Mouse (Mus musculus): ENCODE measurements around the gene Hrh3. TPM values are rescaled to one million over a fixed set of nuclear protein-coding genes. Genes with fewer than 3 reads are reported as not detected.

Gene Hrh3
- polyA plus RNA-seq, 1 experiment from 2014 or later: not detected

- WGBS: 22% methylated on average over 8 of the region's 8 CpGs
- peaks cover 54% of the 10 kb centered on the region for H3K27me3 ChIP-seq
- peaks cover 25% of the 10 kb centered on the region for H3K4me1 ChIP-seq (replicated peaks)
- no peaks in the 10 kb centered on the region for H3K36me3 ChIP-seq
- no peak overlapping the region for H3K9ac ChIP-seq
- H3K4me2 ChIP-seq: no peak overlapping the region
- H3K4me3 ChIP-seq: no peak overlapping the region
- no peak for ATAC-seq (replicated peaks; ENCODE audit: insufficient number of reproducible peaks, insufficient read depth, low FRiP score, low read depth)
- H3K9me3 ChIP-seq (replicated peaks): no peaks in the 10 kb centered on the region
- H3K27ac ChIP-seq: no peak overlapping the region
These were observed 1.3 kb upstream of the Hrh3 start for GRCm38 (mm10) chr2:180105441-180106190.

GRCm38 (mm10) chr2:180104659-180105377 lies 530 bp upstream of the Hrh3 start:
- H3K27ac ChIP-seq: no peak overlapping the region
- WGBS: 11% methylated on average over 24 of the region's 24 CpGs
- H3K4me2 ChIP-seq: peak overlapping the region; percentile 99
- H3K36me3 ChIP-seq: no peaks in the 10 kb centered on the region
- H3K27me3 ChIP-seq: peaks cover 62% of the 10 kb centered on the region
- H3K9me3 ChIP-seq (replicated peaks): no peaks in the 10 kb centered on the region
- ATAC-seq (replicated peaks; ENCODE audit: insufficient number of reproducible peaks, insufficient read depth, low FRiP score, low read depth): no peak
- H3K9ac ChIP-seq: no peak overlapping the region
- H3K4me3 ChIP-seq: peak overlapping the region; percentile 60
- H3K4me1 ChIP-seq (replicated peaks): peaks cover 27% of the 10 kb centered on the region

GRCm38 (mm10) chr2:180103151-180103977 lies 924 bp downstream of the Hrh3 start:
- Histone ChIP-seq H3K36me3 (no peaks in the 10 kb centered on the region), H3K27me3 (peaks cover 77% of the 10 kb centered on the region), H3K4me3 (peak overlapping the region; percentile 60), H3K9ac (no peak overlapping the region), H3K9me3 (replicated peaks) (no peaks in the 10 kb centered on the region), H3K27ac (no peak overlapping the region), H3K4me2 (peak overlapping the region; percentile 99), H3K4me1 (replicated peaks) (peaks cover 32% of the 10 kb centered on the region)
- 1% methylated on average over 57 of the region's 57 CpGs for WGBS
- ATAC-seq (replicated peaks; ENCODE audit: insufficient number of reproducible peaks, insufficient read depth, low FRiP score, low read depth): no peak

- WGBS: 10% methylated on average over 15 of the region's 15 CpGs
- ATAC-seq (replicated peaks; ENCODE audit: insufficient number of reproducible peaks, insufficient read depth, low FRiP score, low read depth): no peak
These were observed 4.8 kb downstream of the Hrh3 start for GRCm38 (mm10) chr2:180099529-180099928.

GRCm38 (mm10) chr2:180098167-180098566 lies 6.1 kb downstream of the Hrh3 start:
- Histone ChIP-seq H3K9ac (no peak overlapping the region), H3K9me3 (replicated peaks) (no peaks in the 10 kb centered on the region), H3K27ac (no peak overlapping the region), H3K4me3 (no peak overlapping the region), H3K4me1 (replicated peaks) (peaks cover 11% of the 10 kb centered on the region), H3K36me3 (no peaks in the 10 kb centered on the region), H3K4me2 (no peak overlapping the region), H3K27me3 (peaks cover 75% of the 10 kb centered on the region)
- 25% methylated on average over 5 of the region's 5 CpGs for WGBS
- ATAC-seq (replicated peaks; ENCODE audit: insufficient number of reproducible peaks, insufficient read depth, low FRiP score, low read depth): no peak

More at GRCm38 (mm10) chr2:180099529-180099928, 4.8 kb downstream of the Hrh3 start:
- peaks cover 23% of the 10 kb centered on the region for H3K4me1 ChIP-seq (replicated peaks)
- peaks cover 88% of the 10 kb centered on the region for H3K27me3 ChIP-seq
- H3K4me3 ChIP-seq: no peak overlapping the region
- no peak overlapping the region for H3K4me2 ChIP-seq
- H3K36me3 ChIP-seq: no peaks in the 10 kb centered on the region
- H3K9me3 ChIP-seq (replicated peaks): no peaks in the 10 kb centered on the region
- no peak overlapping the region for H3K27ac ChIP-seq
- no peak overlapping the region for H3K9ac ChIP-seq

- Histone ChIP-seq H3K9ac (no peak overlapping the region), H3K4me1 (replicated peaks) (peaks cover 6% of the 10 kb centered on the region), H3K4me2 (no peak overlapping the region), H3K36me3 (no peaks in the 10 kb centered on the region), H3K4me3 (no peak overlapping the region), H3K27me3 (peaks cover 69% of the 10 kb centered on the region), H3K9me3 (replicated peaks) (no peaks in the 10 kb centered on the region), H3K27ac (no peak overlapping the region)
- 41% methylated on average over 3 of the region's 3 CpGs for WGBS
- ATAC-seq (replicated peaks; ENCODE audit: insufficient number of reproducible peaks, insufficient read depth, low FRiP score, low read depth): no peak
These were observed 6.7 kb downstream of the Hrh3 start for GRCm38 (mm10) chr2:180097585-180097984.

- Histone ChIP-seq H3K9ac (no peak overlapping the region), H3K4me3 (no peak overlapping the region), H3K9me3 (replicated peaks) (no peaks in the 10 kb centered on the region), H3K4me2 (no peak overlapping the region), H3K27me3 (peaks cover 53% of the 10 kb centered on the region), H3K4me1 (replicated peaks) (peaks cover 6% of the 10 kb centered on the region), H3K36me3 (no peaks in the 10 kb centered on the region), H3K27ac (no peak overlapping the region)
- WGBS: 33% methylated on average over 5 of the region's 5 CpGs
- ATAC-seq (replicated peaks; ENCODE audit: insufficient number of reproducible peaks, insufficient read depth, low FRiP score, low read depth): no peak
These were observed 8.6 kb downstream of the Hrh3 start for GRCm38 (mm10) chr2:180095711-180096110.

GRCm38 (mm10) chr2:180090285-180090684 lies 14.0 kb downstream of the Hrh3 start:
- ATAC-seq (replicated peaks; ENCODE audit: insufficient number of reproducible peaks, insufficient read depth, low FRiP score, low read depth): no peak
- Histone ChIP-seq H3K4me1 (replicated peaks) (no peaks in the 10 kb centered on the region), H3K27me3 (peaks cover 10% of the 10 kb centered on the region; the same call in 1 of the 2 replicates), H3K9ac (no peak overlapping the region), H3K4me3 (no peak overlapping the region), H3K27ac (no peak overlapping the region), H3K9me3 (replicated peaks) (no peaks in the 10 kb centered on the region), H3K4me2 (no peak overlapping the region), H3K36me3 (peaks cover 7% of the 10 kb centered on the region; the same call in 1 of the 2 replicates)
- WGBS: 63% methylated on average over 11 of the region's 11 CpGs

GRCm38 (mm10) chr2:180087472-180087871 lies 16.8 kb downstream of the Hrh3 start:
- H3K4me3 ChIP-seq: no peak overlapping the region
- H3K9ac ChIP-seq: no peak overlapping the region
- 86% methylated on average over 4 of the region's 4 CpGs for WGBS
- H3K27ac ChIP-seq: no peak overlapping the region
- no peaks in the 10 kb centered on the region for H3K4me1 ChIP-seq (replicated peaks)
- no peaks in the 10 kb centered on the region for H3K9me3 ChIP-seq (replicated peaks)
- H3K4me2 ChIP-seq: no peak overlapping the region
- no peak for ATAC-seq (replicated peaks; ENCODE audit: insufficient number of reproducible peaks, insufficient read depth, low FRiP score, low read depth)
- H3K36me3 ChIP-seq: peaks cover 21% of the 10 kb centered on the region; the same call in 1 of the 2 replicates
- H3K27me3 ChIP-seq: peaks cover 10% of the 10 kb centered on the region; the same call in 1 of the 2 replicates

GRCm38 (mm10) chr2:180086637-180087027 lies 17.7 kb downstream of the Hrh3 start:
- Histone ChIP-seq H3K27ac (no peak overlapping the region), H3K4me3 (no peak overlapping the region), H3K36me3 (peaks cover 29% of the 10 kb centered on the region; the same call in 1 of the 2 replicates), H3K9me3 (replicated peaks) (no peaks in the 10 kb centered on the region), H3K9ac (no peak overlapping the region), H3K4me2 (no peak overlapping the region), H3K4me1 (replicated peaks) (no peaks in the 10 kb centered on the region), H3K27me3 (peaks cover 10% of the 10 kb centered on the region; the same call in 1 of the 2 replicates)
- no peak for ATAC-seq (replicated peaks; ENCODE audit: insufficient number of reproducible peaks, insufficient read depth, low FRiP score, low read depth)
- 79% methylated on average over 5 of the region's 5 CpGs for WGBS

Measured in heart, embryonic 15.5 days (tissue).